Mouse (Mus musculus) layer of hippocampus, postnatal 10 days (tissue): ENCODE data around the gene Mvb12b. TPM values are rescaled to one million over a fixed set of nuclear protein-coding genes. Genes with fewer than 3 reads are reported as not detected.

Experiments used
- DNase-seq, 2 experiments: peaks; one replicate each; pipeline ENCODE4 v3.0.0; 2021; ENCODE audit warnings: low spot score in 2 of 2
- total RNA-seq, 2 experiments: library from RNA; stranded (reverse); gene quantifications; 2 replicates each; pipeline ENCODE4 v1.2.3; 2021

Mvb12b gene
- total RNA-seq, 2 experiments from 2014 or later: 114 to 115 TPM

- no peak for DNase-seq
Measured at GRCm38 (mm10) chr2:33853011-33853976, 34.5 kb downstream of the Mvb12b start.

DNA sequence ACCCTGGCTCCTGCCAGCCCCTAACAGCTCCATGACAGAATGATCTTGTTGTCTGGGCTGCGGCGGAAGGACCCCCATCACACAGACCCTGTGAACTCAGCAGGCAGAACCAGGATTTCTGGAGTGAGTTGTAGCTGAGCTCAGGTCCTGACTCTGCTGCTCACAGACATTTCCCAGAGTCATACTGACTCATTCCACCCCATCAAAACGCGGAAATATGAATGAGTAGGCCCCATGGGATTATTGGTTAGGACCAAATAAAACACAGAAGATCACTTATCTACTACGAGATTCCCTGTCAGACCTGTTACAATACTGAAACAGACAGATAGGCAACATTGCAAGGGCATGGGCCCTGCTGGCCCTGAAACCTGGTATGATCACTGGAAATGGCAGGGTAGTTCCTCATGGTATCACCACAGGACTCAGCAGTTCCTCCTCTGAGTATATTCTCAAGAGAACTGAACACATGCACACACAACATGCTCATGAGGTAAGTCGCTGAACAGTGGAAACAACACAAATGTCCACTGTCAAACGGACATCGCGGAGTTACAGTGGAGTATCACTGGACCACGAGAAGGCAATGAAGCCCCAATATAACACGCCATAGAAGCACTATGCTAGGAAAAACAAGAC, 40.4 kb downstream of the Mvb12b start:
- no peak for DNase-seq

DNA sequence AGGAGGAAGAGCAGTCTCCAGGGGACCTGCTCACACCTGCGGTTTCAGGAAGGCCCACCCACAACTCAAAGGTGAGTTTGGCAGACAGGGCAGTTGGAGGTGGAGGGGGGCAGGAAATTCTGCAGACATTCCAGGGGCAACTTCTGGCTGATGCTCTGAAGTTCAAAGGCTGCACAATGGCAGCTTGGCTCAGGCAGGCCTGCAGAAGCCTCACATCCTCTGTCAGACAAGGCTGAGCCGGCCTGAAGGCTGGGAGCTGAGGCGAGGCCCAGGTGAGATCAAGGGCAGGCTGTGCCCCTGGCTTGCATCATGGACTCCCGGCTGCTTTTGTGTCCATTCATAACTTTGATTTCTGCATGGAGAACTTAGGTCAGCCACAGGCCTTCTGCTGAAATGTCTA, 41.1 kb downstream of the Mvb12b start:
- no peak for DNase-seq

GRCm38 (mm10) chr2:33843642-33844041, 44.1 kb downstream of the Mvb12b start:
- no peak for DNase-seq

DNA sequence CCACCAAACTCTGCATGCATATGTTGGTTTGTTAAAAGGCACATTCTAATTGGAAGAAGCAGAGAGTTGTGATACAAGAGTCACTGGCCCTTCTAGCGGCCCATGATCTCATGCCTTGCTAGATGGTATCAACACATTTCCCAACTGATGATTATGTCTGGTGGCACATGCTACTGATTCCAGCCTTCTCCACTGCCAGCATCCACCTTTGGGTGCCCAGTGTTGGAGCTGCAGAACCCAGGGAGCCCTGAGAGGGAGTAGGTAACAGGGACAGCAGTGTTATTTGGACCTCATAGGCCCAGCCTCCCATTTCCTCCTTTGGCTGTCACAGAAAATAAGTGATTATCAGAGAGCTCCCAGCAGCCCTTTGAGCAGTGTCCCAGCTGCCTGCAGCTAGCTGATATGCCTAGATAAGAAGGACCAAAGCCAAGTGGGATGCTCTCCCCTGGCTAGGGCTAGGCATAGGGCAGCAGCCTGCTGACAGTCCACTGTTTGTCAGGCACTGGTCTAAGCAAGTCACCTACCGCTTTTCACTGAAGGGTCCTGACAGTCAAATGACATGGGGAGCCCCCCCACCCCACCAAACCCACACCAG, 44.7 kb downstream of the Mvb12b start:
- DNase-seq: no peak

DNA sequence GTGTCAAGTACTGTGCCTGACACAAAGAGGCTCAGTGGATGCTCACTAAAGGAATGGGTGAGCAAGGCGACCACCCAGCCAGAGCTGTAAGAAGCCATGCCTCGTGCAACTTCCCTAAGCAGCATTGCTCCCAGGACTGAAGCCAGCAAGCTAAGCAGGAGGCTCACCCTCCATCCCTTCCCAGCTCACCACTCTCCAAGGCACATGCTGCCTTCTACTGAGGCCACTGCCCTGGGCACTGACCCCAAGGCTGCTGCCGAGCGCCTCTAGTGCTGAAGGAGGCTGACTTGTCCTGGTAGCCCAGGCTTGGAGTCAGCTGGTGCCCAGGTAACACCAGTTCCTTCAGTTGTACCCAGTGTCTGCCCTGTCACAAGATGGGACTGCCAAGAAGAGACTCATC, 45.8 kb downstream of the Mvb12b start:
- no peak for DNase-seq

- no peak for DNase-seq
Measured at GRCm38 (mm10) chr2:33840483-33840882, 47.3 kb downstream of the Mvb12b start.

- DNase-seq: no peak
Measured at GRCm38 (mm10) chr2:33839252-33839651, 48.5 kb downstream of the Mvb12b start.

- DNase-seq: no peak
Measured at GRCm38 (mm10) chr2:33837297-33837696, 50.4 kb downstream of the Mvb12b start.

DNA sequence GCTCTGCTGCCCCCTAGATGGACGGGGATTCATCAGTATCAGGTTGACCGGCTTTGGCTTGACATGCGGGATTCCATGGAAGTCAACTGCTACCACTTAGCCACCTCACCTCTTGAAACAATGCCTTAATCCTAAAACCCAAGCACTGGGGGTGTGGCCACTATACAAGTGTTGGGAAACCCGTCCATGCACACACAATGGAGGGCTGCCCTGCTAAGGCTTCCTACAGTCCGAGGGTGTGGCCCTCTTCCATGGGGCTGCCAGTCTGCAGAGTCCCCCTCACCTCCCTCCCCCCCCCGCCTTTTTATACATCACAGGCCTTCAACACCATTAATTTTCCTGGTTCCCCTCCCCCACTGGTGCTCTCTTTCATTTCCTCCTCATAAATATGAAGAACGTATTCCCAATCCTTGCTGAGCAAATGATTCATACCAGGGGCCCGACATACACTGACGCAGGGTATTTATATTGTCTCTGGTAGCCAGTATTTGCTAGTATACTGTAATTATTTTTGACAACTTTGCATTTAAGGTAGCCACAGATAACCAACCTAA, 51.0 kb downstream of the Mvb12b start:
- no peak for DNase-seq

GRCm38 (mm10) chr2:33835038-33835437, 52.7 kb downstream of the Mvb12b start:
- DNase-seq: no peak

GRCm38 (mm10) chr2:33833902-33834301, 53.8 kb downstream of the Mvb12b start:
- DNase-seq: no peak

DNA sequence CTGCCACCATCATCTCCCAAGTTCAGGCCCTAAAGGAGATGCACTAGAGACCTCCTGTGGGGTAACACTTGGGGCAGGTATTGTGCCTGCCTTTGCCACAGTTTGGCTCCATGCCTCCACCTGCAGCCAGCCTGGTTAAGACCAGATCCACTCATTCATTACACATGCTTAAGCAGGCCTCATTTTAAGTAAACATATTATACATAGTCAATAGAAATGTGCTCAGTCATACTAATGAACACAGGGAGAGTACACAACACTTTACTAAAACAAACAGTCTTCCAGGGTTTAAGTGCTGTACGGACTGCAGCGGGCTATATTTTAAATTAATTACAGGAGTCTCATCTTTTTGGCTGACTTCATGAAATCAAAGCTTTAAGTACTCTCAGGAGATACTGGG, 57.9 kb downstream of the Mvb12b start:
- no peak for DNase-seq

DNA sequence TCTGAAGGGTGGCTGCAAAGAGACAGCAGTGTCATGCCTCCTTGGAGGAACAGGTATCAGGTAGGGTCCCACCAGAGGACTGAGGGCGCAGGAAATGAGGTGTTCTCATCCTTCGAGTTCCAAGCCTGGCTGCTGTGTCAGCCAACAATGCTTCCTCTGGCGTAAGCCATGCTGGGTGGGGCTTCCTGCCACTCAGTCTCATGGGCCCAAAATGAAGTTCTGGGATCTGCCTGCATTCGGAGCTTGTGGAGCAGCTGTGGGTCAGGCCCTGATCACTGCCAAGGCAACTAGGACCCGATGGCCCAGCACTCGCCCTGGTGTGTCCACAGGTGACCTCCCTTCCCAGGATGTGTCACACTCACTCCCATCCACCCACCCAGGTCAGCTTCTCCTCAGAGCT, 61.0 kb downstream of the Mvb12b start:
- DNase-seq: no peak

DNA sequence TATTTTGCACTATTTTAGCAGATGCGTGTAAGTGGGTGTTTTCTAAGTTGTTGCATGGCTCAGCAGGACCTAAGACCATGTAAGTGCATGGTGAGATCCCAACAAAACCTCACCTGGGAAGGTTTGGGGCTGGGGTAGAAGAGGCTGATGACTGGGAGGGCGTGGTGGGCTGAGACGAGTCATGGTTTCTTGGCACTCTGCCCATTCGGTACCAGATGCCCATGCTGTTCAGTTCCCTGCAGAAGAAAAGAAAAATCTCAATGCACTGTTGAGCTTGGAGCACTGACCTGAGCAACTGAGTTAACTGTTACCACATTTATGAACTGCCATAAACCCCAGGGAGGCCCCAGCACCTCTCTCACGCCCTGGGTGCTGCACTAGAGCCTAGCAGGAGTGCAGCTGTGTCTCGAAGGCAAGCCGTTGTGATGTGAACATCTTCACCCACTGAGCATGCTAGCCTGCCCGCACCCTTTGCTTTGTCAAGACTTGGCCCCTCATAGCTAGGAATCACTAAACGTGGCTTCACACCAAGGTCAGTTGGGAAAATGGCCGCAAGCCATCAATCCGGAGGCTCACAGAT, 62.7 kb downstream of the Mvb12b start:
- DNase-seq: no peak

- DNase-seq: peak; percentile 96
Measured at GRCm38 (mm10) chr2:33821677-33822607, 65.8 kb downstream of the Mvb12b start.

- DNase-seq: no peak
Measured at GRCm38 (mm10) chr2:33820450-33820849, 67.3 kb downstream of the Mvb12b start.

DNA sequence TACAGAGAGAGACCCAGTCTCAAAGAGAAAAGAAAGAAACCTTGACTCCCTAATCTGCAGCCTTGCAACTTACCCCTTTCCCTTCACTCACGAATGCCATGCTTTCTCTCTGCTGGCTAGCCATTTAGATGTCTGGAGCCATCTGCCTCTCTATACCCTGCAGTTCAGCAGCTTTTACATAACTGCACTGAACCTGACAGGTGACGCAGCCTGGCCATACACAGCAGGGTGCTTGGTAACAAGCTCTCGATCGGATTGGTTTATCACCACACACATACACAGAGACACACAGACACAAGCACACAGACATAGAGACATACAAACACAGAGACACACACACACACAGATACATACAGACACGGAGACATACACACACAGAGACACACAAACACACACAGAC, 67.7 kb downstream of the Mvb12b start:
- no peak for DNase-seq

- DNase-seq: no peak
Measured at GRCm38 (mm10) chr2:33818385-33818784, 69.4 kb downstream of the Mvb12b start.

GRCm38 (mm10) chr2:33817663-33818346, 69.9 kb downstream of the Mvb12b start:
- DNase-seq: no peak
